Mouse (Mus musculus) gastrocnemius, postnatal 25 days (tissue): ENCODE measurements around the gene Ppp1r14d. TPM values are rescaled to one million over a fixed set of nuclear protein-coding genes. Genes with fewer than 3 reads are reported as not detected.

Source experiments
- DNase-seq: peaks from one replicate; pipeline ENCODE4 v3.0.0; 2022
- long read RNA-seq, 2 experiments: library from polyadenylated mRNA; stranded (forward); transcript quantifications; one replicate each; pipeline ENCODE4 v2.0.0; 2021
- total RNA-seq, 2 experiments: library from RNA; stranded (reverse); gene quantifications; 1 replicate in 1 of 2; 2 replicates in 1 of 2; pipeline ENCODE4 v1.2.3; 2021

Ppp1r14d gene
- not detected for total RNA-seq
- long read RNA-seq, experiment 1 = 0 reads
- long read RNA-seq, experiment 2 = 0 reads

- no peak for DNase-seq
These were observed at the start of gene Ppp1r14d for GRCm38 (mm10) chr2:119229775-119230704. Gene Ppp1r14d (minus strand): TSS chr2:119229906.

GRCm38 (mm10) chr2:119277810-119278209, 48.1 kb upstream of the Ppp1r14d start:
- DNase-seq = no peak

GRCm38 (mm10) chr2:119276926-119277325, 47.2 kb upstream of the Ppp1r14d start:
- no peak for DNase-seq

- DNase-seq = no peak
These were observed 44.4 kb upstream of the Ppp1r14d start for GRCm38 (mm10) chr2:119274126-119274525.

- DNase-seq = no peak
These were observed 41.1 kb upstream of the Ppp1r14d start, which contains the start of gene Rhov for GRCm38 (mm10) chr2:119270643-119271331. Gene Rhov (minus strand): TSS chr2:119271272.

- no peak for DNase-seq
These were observed 40.6 kb upstream of the Ppp1r14d start for GRCm38 (mm10) chr2:119270286-119270642.

- no peak for DNase-seq
These were observed 34.1 kb upstream of the Ppp1r14d start for GRCm38 (mm10) chr2:119263813-119264212.

- peak; percentile 61 for DNase-seq
These were observed 33.3 kb upstream of the Ppp1r14d start for GRCm38 (mm10) chr2:119262978-119263377.

- DNase-seq = no peak
These were observed 31.6 kb upstream of the Ppp1r14d start for GRCm38 (mm10) chr2:119261326-119261725.

- no peak for DNase-seq
These were observed 30.8 kb upstream of the Ppp1r14d start for GRCm38 (mm10) chr2:119260518-119260917.

GRCm38 (mm10) chr2:119254976-119255375, 25.3 kb upstream of the Ppp1r14d start:
- no peak for DNase-seq

- peak; percentile 64 for DNase-seq
These were observed 21.2 kb upstream of the Ppp1r14d start for GRCm38 (mm10) chr2:119250826-119251478.

- no peak for DNase-seq
These were observed 20.7 kb upstream of the Ppp1r14d start for GRCm38 (mm10) chr2:119250377-119250776.

- no peak for DNase-seq
These were observed 19.9 kb upstream of the Ppp1r14d start for GRCm38 (mm10) chr2:119249592-119250061.

GRCm38 (mm10) chr2:119247904-119248303, 18.2 kb upstream of the Ppp1r14d start:
- no peak for DNase-seq

GRCm38 (mm10) chr2:119245246-119245645, 15.5 kb upstream of the Ppp1r14d start:
- DNase-seq = no peak

GRCm38 (mm10) chr2:119242548-119242947, 12.8 kb upstream of the Ppp1r14d start:
- no peak for DNase-seq

GRCm38 (mm10) chr2:119240819-119241186, 11.1 kb upstream of the Ppp1r14d start:
- DNase-seq = no peak

- DNase-seq = no peak
These were observed 10.5 kb upstream of the Ppp1r14d start for GRCm38 (mm10) chr2:119240075-119240818.

GRCm38 (mm10) chr2:119238671-119239070, 9.0 kb upstream of the Ppp1r14d start:
- DNase-seq = no peak

- DNase-seq = no peak
These were observed 8.1 kb upstream of the Ppp1r14d start for GRCm38 (mm10) chr2:119237871-119238220.
